Comparison of ENCODE assay signal across 9 mouse cellular contexts in genomic region chr3:53041411-53042239, GRCm38 (mm10). TPM values are rescaled to one million over a fixed set of nuclear protein-coding genes. Genes with fewer than 3 reads are reported as not detected.
A peak's percentile ranks its signal among the peaks of the same experiment; 100 is the strongest.
DNase-seq lines count a peak whose midpoint lies in the region; ATAC-seq and TF ChIP-seq lines count a peak whose summit lies in the region.
"Had no signal": no experiment of that assay in that cellular context is flagged by ENCODE, and none has a peak within 500 bp of the region (broad histone marks: within the 10 kb centered on the region; RNA-seq: fewer than 3 reads in every experiment).

Gene Lhfp (plus strand): TSS chr3:53041528.

- peak within 1 kb of the TSS; percentile 77 for H3K9ac ChIP-seq in intestine, embryonic 16.5 days (ENCODE audit: low read depth, low read length)
- H3K9ac ChIP-seq in limb, embryonic 12.5 days (replicated peaks), result peak within 1 kb of the TSS; percentile 83
- H3K9ac ChIP-seq in midbrain, embryonic 13.5 days (replicated peaks), result peak within 1 kb of the TSS; percentile 79

- 0 out of 2 replicates have a peak, but pooled peaks have one; percentile 20 for TF ChIP-seq POLR2A in testis, adult 2 months (IDR thresholded peaks at IDR 0.05; ENCODE audit: control insufficient read depth, low read depth, low read length)

- under 1% methylated on average over 47 of the region's 58 CpGs for WGBS in intestine, embryonic 16.5 days
- WGBS in limb, embryonic 12.5 days, result under 1% methylated on average over 57 of the region's 58 CpGs
- under 1% methylated on average over 57 of the region's 58 CpGs for WGBS in midbrain, embryonic 13.5 days

- peak within 1 kb of the TSS; percentile 93 for H3K4me2 ChIP-seq in intestine, embryonic 16.5 days (ENCODE audit: low read depth, low read length)
- peak within 1 kb of the TSS; percentile 87 for H3K4me2 ChIP-seq in limb, embryonic 12.5 days
- H3K4me2 ChIP-seq in midbrain, embryonic 13.5 days (replicated peaks), result peak within 1 kb of the TSS; percentile 88

- no peaks in the 10 kb centered on the region for H3K36me3 ChIP-seq in intestine, embryonic 16.5 days (ENCODE audit: control insufficient read depth, insufficient read depth, low read length)
- H3K36me3 ChIP-seq in limb, embryonic 12.5 days, result no peaks in the 10 kb centered on the region
- no peaks in the 10 kb centered on the region for H3K36me3 ChIP-seq in midbrain, embryonic 13.5 days
- no peaks in the 10 kb centered on the region for H3K36me3 ChIP-seq in testis, adult 2 months (ENCODE audit: control insufficient read depth, insufficient read depth, low read length)

- peaks cover 11% of the 10 kb centered on the region; the same call in 1 of the 2 replicates for H3K4me1 ChIP-seq in intestine, embryonic 16.5 days (ENCODE audit: control insufficient read depth, insufficient read depth, low read length)
- H3K4me1 ChIP-seq in limb, embryonic 12.5 days (replicated peaks), result peaks cover 42% of the 10 kb centered on the region
- H3K4me1 ChIP-seq in midbrain, embryonic 13.5 days (replicated peaks), result peaks cover 32% of the 10 kb centered on the region
- H3K4me1 ChIP-seq in testis, adult 2 months (ENCODE audit: control insufficient read depth, insufficient read depth, low read length), result peaks cover 9% of the 10 kb centered on the region

- no peaks in the 10 kb centered on the region for H3K9me3 ChIP-seq in intestine, embryonic 16.5 days (ENCODE audit: control insufficient read depth, low read length)
- no peaks in the 10 kb centered on the region for H3K9me3 ChIP-seq in limb, embryonic 12.5 days
- H3K9me3 ChIP-seq in midbrain, embryonic 13.5 days, result no peaks in the 10 kb centered on the region

- H3K4me3 ChIP-seq in intestine, embryonic 16.5 days (ENCODE audit: low read length), result peak within 1 kb of the TSS; percentile 67
- peak within 1 kb of the TSS; percentile 76 for H3K4me3 ChIP-seq in limb, embryonic 12.5 days (replicated peaks)
- H3K4me3 ChIP-seq in midbrain, embryonic 13.5 days (replicated peaks), result peak within 1 kb of the TSS; percentile 72
- peak within 1 kb of the TSS; percentile 80 for H3K4me3 ChIP-seq in testis, adult 2 months (ENCODE audit: control insufficient read depth, low read depth, low read length)

- peak; percentile 28 for DNase-seq in ovary, adult 18-20 months (ENCODE audit: low spot score)
- no peak for DNase-seq in ovary, postnatal 10 days (ENCODE audit: low spot score)
- DNase-seq in embryo, embryonic 9.5 days (ENCODE audit: extremely low spot score), result peak; percentile 83

- no peak for TF ChIP-seq CTCF in testis, adult 2 months (IDR thresholded peaks at IDR 0.05; ENCODE audit: control insufficient read depth, insufficient read depth, insufficient replicate concordance, low read depth, low read length)

- peaks cover 9% of the 10 kb centered on the region; the same call in 1 of the 2 replicates for H3K27me3 ChIP-seq in intestine, embryonic 16.5 days (replicated peaks; ENCODE audit: control insufficient read depth, insufficient read depth, low read length)
- H3K27me3 ChIP-seq in limb, embryonic 12.5 days, result peaks cover 6% of the 10 kb centered on the region; the same call in 1 of the 2 replicates
- H3K27me3 ChIP-seq in midbrain, embryonic 13.5 days, result peaks cover 28% of the 10 kb centered on the region; the same call in 1 of the 2 replicates
- no peaks in the 10 kb centered on the region for H3K27me3 ChIP-seq in testis, adult 2 months (ENCODE audit: control insufficient read depth, insufficient read depth, low read length)

- H3K27ac ChIP-seq in intestine, embryonic 16.5 days (ENCODE audit: low read length), result peak within 1 kb of the TSS; percentile 52
- peak within 1 kb of the TSS; percentile 86 for H3K27ac ChIP-seq in limb, embryonic 12.5 days
- H3K27ac ChIP-seq in midbrain, embryonic 13.5 days, result peak within 1 kb of the TSS; percentile 69
- no peak within 1 kb of the TSS for H3K27ac ChIP-seq in testis, adult 2 months (ENCODE audit: control insufficient read depth, insufficient read depth, low read depth, low read length)

- peak; percentile 55 for ATAC-seq in granulocyte monocyte progenitor cell, adult 5-6 weeks (replicated peaks; ENCODE audit: poor library complexity, severe bottlenecking)
- peak; percentile 93 for ATAC-seq in intestine, embryonic 16.5 days
- ATAC-seq in limb, embryonic 12.5 days (ENCODE audit: insufficient number of reproducible peaks, insufficient read depth, low FRiP score, low TSS enrichment, low read depth), result peak; percentile 77
- ATAC-seq in midbrain, embryonic 13.5 days, result peak; percentile 93

RNA-seq across cellular contexts. Expression of gene Lhfp, which starts in this region (rescaled TPM):
- total RNA-seq in granulocyte monocyte progenitor cell, adult 5-6 weeks (2014; fragmentation: Nextera tagmentation), result not detected in 2 replicates
- not detected in 2 replicates for total RNA-seq in granulocyte monocyte progenitor cell, adult 5-6 weeks (2017)
- polyA plus RNA-seq in intestine, embryonic 16.5 days (2015; fragmentation: Nextera tagmentation; extraction: Ambion mirVana), result 39.3 and 39.6 TPM in 2 replicates
- 56.5 and 66.7 TPM in 2 replicates for polyA plus RNA-seq in limb, embryonic 12.5 days (2016; fragmentation: Nextera tagmentation; extraction: Ambion mirVana)
- polyA plus RNA-seq in midbrain, embryonic 13.5 days (2015; fragmentation: Nextera tagmentation; extraction: Ambion mirVana), result 47.3 and 48.8 TPM in 2 replicates
- polyA plus RNA-seq in testis, adult 2 months (2012; rRNA removed), result 9.9 and 15.1 TPM in 2 replicates
- total RNA-seq: MEL had no signal

Comparison
In these comparisons a context has a peak if more than half of its experiments do, and no peak if none do; other contexts are left out.
1. Peak in ATAC-seq in granulocyte monocyte progenitor cell, adult 5-6 weeks; RNA of the gene not detected or under 1 TPM.